Mouse (Mus musculus) splenic B cell, adult 2 months (primary cell): ENCODE measurements at regions not wholly inside any gene's neighbourhood (a gene's known extent, or its start where the extent isn't known, plus 50 kb on each side); places are given as distances from the start of the nearest gene placed in this dataset.

ENCODE experiments used
- DNase-seq: peaks from one replicate; pipeline ENCODE4 v3.0.0-alpha.2; 2011; ENCODE audit warnings: low read depth, low spot score
- H3K27me3 ChIP-seq: 2 replicates; pipeline ENCODE4 v1.6.1; 2012; ENCODE audit warnings: mild to moderate bottlenecking, low read length, moderate library complexity, mixed read lengths; ENCODE audit not compliant: control insufficient read depth, poor library complexity, insufficient read depth, severe bottlenecking
- H3K36me3 ChIP-seq: 2 replicates; pipeline ENCODE4 v1.6.1; 2012; ENCODE audit warnings: mild to moderate bottlenecking, low read length, moderate library complexity, mixed read lengths; ENCODE audit not compliant: control insufficient read depth, poor library complexity, insufficient read depth, severe bottlenecking

GRCm38 (mm10) chr8:41831713-41832112 lies 414.8 kb upstream of the Frg1 start:
- no peak for DNase-seq
- no peaks in the 10 kb centered on the region for H3K36me3 ChIP-seq

GRCm38 (mm10) chr8:41830407-41830806 lies 413.5 kb upstream of the Frg1 start:
- Histone ChIP-seq H3K27me3 (no peaks in the 10 kb centered on the region), H3K36me3 (no peaks in the 10 kb centered on the region)
- no peak for DNase-seq

More at GRCm38 (mm10) chr8:41831713-41832112, 414.8 kb upstream of the Frg1 start:
- H3K27me3 ChIP-seq, result no peaks in the 10 kb centered on the region

GRCm38 (mm10) chr8:41824928-41825327 lies 408.1 kb upstream of the Frg1 start:
- no peaks in the 10 kb centered on the region for H3K36me3 ChIP-seq
- no peaks in the 10 kb centered on the region for H3K27me3 ChIP-seq
- peak; percentile 29 for DNase-seq

GRCm38 (mm10) chr8:41823041-41823440 lies 406.2 kb upstream of the Frg1 start:
- no peak for DNase-seq
- no peaks in the 10 kb centered on the region for H3K27me3 ChIP-seq

GRCm38 (mm10) chr8:41821676-41822075 lies 404.8 kb upstream of the Frg1 start:
- DNase-seq, result no peak
- Histone ChIP-seq H3K27me3 (no peaks in the 10 kb centered on the region), H3K36me3 (no peaks in the 10 kb centered on the region)

More at GRCm38 (mm10) chr8:41823041-41823440, 406.2 kb upstream of the Frg1 start:
- no peaks in the 10 kb centered on the region for H3K36me3 ChIP-seq

- no peaks in the 10 kb centered on the region for H3K36me3 ChIP-seq
- H3K27me3 ChIP-seq, result no peaks in the 10 kb centered on the region
- DNase-seq, result no peak
Observed at GRCm38 (mm10) chr8:41820605-41821395, 403.9 kb upstream of the Frg1 start.

- no peak for DNase-seq
- Histone ChIP-seq H3K27me3 (no peaks in the 10 kb centered on the region), H3K36me3 (no peaks in the 10 kb centered on the region)
Observed at GRCm38 (mm10) chr8:41818577-41818976, 401.7 kb upstream of the Frg1 start.

- H3K27me3 ChIP-seq, result no peaks in the 10 kb centered on the region
- H3K36me3 ChIP-seq, result no peaks in the 10 kb centered on the region
- DNase-seq, result no peak
Observed at GRCm38 (mm10) chr8:41818079-41818478, 401.2 kb upstream of the Frg1 start.

GRCm38 (mm10) chr8:41815272-41815671 lies 398.4 kb upstream of the Frg1 start:
- H3K27me3 ChIP-seq, result no peaks in the 10 kb centered on the region
- H3K36me3 ChIP-seq, result no peaks in the 10 kb centered on the region
- DNase-seq, result no peak

GRCm38 (mm10) chr8:41795625-41796024 lies 378.8 kb upstream of the Frg1 start:
- Histone ChIP-seq H3K36me3 (no peaks in the 10 kb centered on the region), H3K27me3 (no peaks in the 10 kb centered on the region)
- DNase-seq, result no peak

- Histone ChIP-seq H3K27me3 (no peaks in the 10 kb centered on the region), H3K36me3 (no peaks in the 10 kb centered on the region)
- DNase-seq, result no peak
Observed at GRCm38 (mm10) chr8:41786952-41787861, 370.3 kb upstream of the Frg1 start.

- Histone ChIP-seq H3K36me3 (no peaks in the 10 kb centered on the region), H3K27me3 (no peaks in the 10 kb centered on the region)
- no peak for DNase-seq
Observed at GRCm38 (mm10) chr8:41785977-41786376, 369.1 kb upstream of the Frg1 start.

GRCm38 (mm10) chr8:41782837-41783236 lies 366.0 kb upstream of the Frg1 start:
- no peaks in the 10 kb centered on the region for H3K27me3 ChIP-seq
- DNase-seq, result no peak

GRCm38 (mm10) chr8:41779459-41779858 lies 362.6 kb upstream of the Frg1 start:
- DNase-seq, result no peak
- H3K36me3 ChIP-seq, result no peaks in the 10 kb centered on the region

More at GRCm38 (mm10) chr8:41782837-41783236, 366.0 kb upstream of the Frg1 start:
- no peaks in the 10 kb centered on the region for H3K36me3 ChIP-seq

GRCm38 (mm10) chr8:41771729-41772128 lies 354.9 kb upstream of the Frg1 start:
- Histone ChIP-seq H3K27me3 (no peaks in the 10 kb centered on the region), H3K36me3 (no peaks in the 10 kb centered on the region)
- no peak for DNase-seq

More at GRCm38 (mm10) chr8:41779459-41779858, 362.6 kb upstream of the Frg1 start:
- H3K27me3 ChIP-seq, result no peaks in the 10 kb centered on the region
